ENCODE assay signal across 9 mouse cellular contexts in genomic region chr11:119047261-119048132, GRCm38 (mm10). TPM values are rescaled to one million over a fixed set of nuclear protein-coding genes. Genes with fewer than 3 reads are reported as not detected.
DNase-seq lines count a peak whose midpoint lies in the region; ATAC-seq and TF ChIP-seq lines count a peak whose summit lies in the region.
"Had no signal": no experiment of that assay in that cellular context is flagged by ENCODE, and none has a peak within 500 bp of the region (broad histone marks: within the 10 kb centered on the region; RNA-seq: fewer than 3 reads in every experiment).

No protein-coding gene starts in this region.

- DNase-seq in cerebellum, adult 11-12 months, result peak; percentile 13
- DNase-seq in cerebellum, adult 9-10 months, result no peak
- no peak for DNase-seq in limb, embryonic 14.5 days (ENCODE audit: low spot score)
- peak; percentile 48 for DNase-seq in splenic B cell, adult 2 months (ENCODE audit: low read depth, low spot score)
- DNase-seq in left cerebral cortex, postnatal 25 days (ENCODE audit: low spot score in 2 of 2), result no peak
- no peak for DNase-seq in spleen, adult 18-20 months

- under 1% methylated on average over 43 of the region's 43 CpGs for WGBS in heart, embryonic 13.5 days
- WGBS in limb, embryonic 14.5 days, result under 1% methylated on average over 43 of the region's 43 CpGs

- intact Hi-C loops in left cerebral cortex, postnatal 25 days (cut with DNase I), result no loop called here

- no peaks in the 10 kb centered on the region; the same call in 1 of the 2 replicates for H3K9me3 ChIP-seq in E14TG2a.4 (ENCODE audit: low read length)
- no peaks in the 10 kb centered on the region for H3K9me3 ChIP-seq in heart, embryonic 13.5 days
- H3K9me3 ChIP-seq in limb, embryonic 14.5 days (ENCODE audit: control insufficient read depth, low read length), result no peaks in the 10 kb centered on the region

- no peak for TF ChIP-seq CTCF in E14TG2a.4 (conservative IDR thresholded peaks at IDR 0.05; ENCODE audit: low read length)

- no peak for TF ChIP-seq POLR2A in limb, embryonic 14.5 days (IDR thresholded peaks at IDR 0.05; ENCODE audit: borderline replicate concordance, extremely low read depth, insufficient read depth, insufficient read length)

- no peaks in the 10 kb centered on the region for H3K36me3 ChIP-seq in E14TG2a.4 (ENCODE audit: insufficient read depth, low read length)
- H3K36me3 ChIP-seq in heart, embryonic 13.5 days, result no peaks in the 10 kb centered on the region
- no peaks in the 10 kb centered on the region for H3K36me3 ChIP-seq in limb, embryonic 14.5 days (ENCODE audit: control insufficient read depth, insufficient read depth, low read length)
- H3K36me3 ChIP-seq in splenic B cell, adult 2 months (ENCODE audit: control insufficient read depth, insufficient read depth, low read length, poor library complexity, severe bottlenecking), result no peaks in the 10 kb centered on the region

- H3K27ac ChIP-seq in heart, embryonic 13.5 days (replicated peaks), result no peak overlapping the region
- H3K27ac ChIP-seq in limb, embryonic 14.5 days (replicated peaks; ENCODE audit: low read depth, low read length), result no peak overlapping the region

- peak overlapping the region; percentile 58; the same call in 1 of the 2 replicates for H3K9ac ChIP-seq in heart, embryonic 13.5 days
- H3K9ac ChIP-seq in limb, embryonic 14.5 days (ENCODE audit: low read depth, low read length, severe bottlenecking), result no peak overlapping the region; the same call in 1 of the 2 replicates

- H3K4me3 ChIP-seq in E14TG2a.4 (replicated peaks; ENCODE audit: low read length), result peak overlapping the region; percentile 48
- H3K4me3 ChIP-seq in heart, embryonic 13.5 days, result peak overlapping the region; percentile 43
- H3K4me3 ChIP-seq in limb, embryonic 14.5 days (replicated peaks; ENCODE audit: low read length), result peak overlapping the region; percentile 36

- peak overlapping the region; percentile 69 for H3K4me2 ChIP-seq in heart, embryonic 13.5 days
- peak overlapping the region; percentile 65 for H3K4me2 ChIP-seq in limb, embryonic 14.5 days (replicated peaks; ENCODE audit: low read depth, low read length, severe bottlenecking)

- H3K27me3 ChIP-seq in E14TG2a.4 (ENCODE audit: insufficient read depth, low read length), result peaks cover 100% of the 10 kb centered on the region
- peaks cover 100% of the 10 kb centered on the region for H3K27me3 ChIP-seq in heart, embryonic 13.5 days (replicated peaks)
- peaks cover 87% of the 10 kb centered on the region for H3K27me3 ChIP-seq in limb, embryonic 14.5 days (ENCODE audit: control insufficient read depth, insufficient read depth, low read length)
- H3K27me3 ChIP-seq in splenic B cell, adult 2 months (ENCODE audit: control insufficient read depth, insufficient read depth, low read length, poor library complexity, severe bottlenecking), result peaks cover 4% of the 10 kb centered on the region; the same call in 1 of the 2 replicates

- H3K4me1 ChIP-seq in E14TG2a.4 (replicated peaks; ENCODE audit: low read depth, low read length), result peaks cover 54% of the 10 kb centered on the region
- peaks cover 48% of the 10 kb centered on the region for H3K4me1 ChIP-seq in heart, embryonic 13.5 days
- peaks cover 44% of the 10 kb centered on the region for H3K4me1 ChIP-seq in limb, embryonic 14.5 days (ENCODE audit: control insufficient read depth, insufficient read depth, low read length)

- no peak for ATAC-seq in heart, embryonic 13.5 days (ENCODE audit: extremely low read depth, insufficient number of reproducible peaks, low FRiP score, low TSS enrichment)
- no peak for ATAC-seq in limb, embryonic 14.5 days (ENCODE audit: low FRiP score, low read depth)

RNA-seq across cellular contexts. Expression of gene Cbx8, which starts 6.7 kb away (rescaled TPM):
- polyA plus RNA-seq in heart, embryonic 13.5 days (2015; fragmentation: Nextera tagmentation; extraction: Ambion mirVana), result 6.1 and 7.0 TPM in 2 replicates
- 6.9 and 7.2 TPM in 2 replicates for polyA plus RNA-seq in limb, embryonic 14.5 days (2012; rRNA removed)
- 10.1 and 12.6 TPM in 2 replicates for polyA plus RNA-seq in limb, embryonic 14.5 days (2014; fragmentation: Nextera tagmentation; extraction: Ambion mirVana)
- total RNA-seq in left cerebral cortex, postnatal 25 days (2021), result 10 to 100 TPM; 12.9 to 17.7 TPM

RNA-seq across cellular contexts. Expression of gene Cbx2, which starts 24.7 kb away (rescaled TPM):
- polyA plus RNA-seq in heart, embryonic 13.5 days (2015; fragmentation: Nextera tagmentation; extraction: Ambion mirVana), result 17.6 and 18.9 TPM in 2 replicates
- polyA plus RNA-seq in limb, embryonic 14.5 days (2012; rRNA removed), result 35.7 and 40.4 TPM in 2 replicates
- 29.1 and 35.5 TPM in 2 replicates for polyA plus RNA-seq in limb, embryonic 14.5 days (2014; fragmentation: Nextera tagmentation; extraction: Ambion mirVana)
- total RNA-seq in left cerebral cortex, postnatal 25 days (2021), result 1 to 10 TPM; 2.6 to 3.0 TPM

RNA-seq across cellular contexts. Expression of gene Cbx4, which starts 38.5 kb away (rescaled TPM):
- polyA plus RNA-seq in heart, embryonic 13.5 days (2015; fragmentation: Nextera tagmentation; extraction: Ambion mirVana), result 8.0 and 9.5 TPM in 2 replicates
- polyA plus RNA-seq in limb, embryonic 14.5 days (2012; rRNA removed), result 23.1 and 24.3 TPM in 2 replicates
- polyA plus RNA-seq in limb, embryonic 14.5 days (2014; fragmentation: Nextera tagmentation; extraction: Ambion mirVana), result 10.9 and 11.4 TPM in 2 replicates
- 10 to 100 TPM; 59.5 to 66.2 TPM for total RNA-seq in left cerebral cortex, postnatal 25 days (2021)

RNA-seq across cellular contexts. Expression of gene Enpp7, which starts 59.5 kb away (rescaled TPM):
- polyA plus RNA-seq in heart, embryonic 13.5 days (2015; fragmentation: Nextera tagmentation; extraction: Ambion mirVana), result not detected in 2 replicates
- polyA plus RNA-seq in limb, embryonic 14.5 days (2012; rRNA removed), result 0.05 and 0.08 TPM in 2 replicates
- polyA plus RNA-seq in limb, embryonic 14.5 days (2014; fragmentation: Nextera tagmentation; extraction: Ambion mirVana), result not detected in 2 replicates
- total RNA-seq in left cerebral cortex, postnatal 25 days (2021), result not detected
- total RNA-seq: common myeloid progenitor, adult 5-6 weeks had no signal

Comparison
In these comparisons a context has a peak if more than half of its experiments do, and no peak if none do; other contexts are left out.
1. DNase-seq: peak in cerebellum, adult 11-12 months (single experiment) and splenic B cell, adult 2 months (single experiment); none in cerebellum, adult 9-10 months (single experiment), limb, embryonic 14.5 days (single experiment), left cerebral cortex, postnatal 25 days (0 of 2) and spleen, adult 18-20 months (0 of 2).
2. Peak in every context shown above with its lines, with median percentiles within 50 percentile points of each other: H3K4me3 ChIP-seq.